Mouse (Mus musculus) gastrocnemius, postnatal 36 days (tissue): ENCODE measurements around the gene Lhfpl5. TPM values are rescaled to one million over a fixed set of nuclear protein-coding genes. Genes with fewer than 3 reads are reported as not detected.

Experiments used
- DNase-seq, 2 experiments: peaks; one replicate each; pipeline ENCODE4 v3.0.0; 2022
- intact Hi-C: fragments of 180-260 bp; cut with DNase I; formaldehyde crosslinking; loops from one replicate; pipeline ENCODE4 v1.15.1; 2025
- total RNA-seq, 2 experiments: library from RNA; stranded (reverse); gene quantifications; 2 replicates each; pipeline ENCODE4 v1.2.3; 2021

Lhfpl5 gene
- total RNA-seq, 2 experiments from 2014 or later = not detected

DNA sequence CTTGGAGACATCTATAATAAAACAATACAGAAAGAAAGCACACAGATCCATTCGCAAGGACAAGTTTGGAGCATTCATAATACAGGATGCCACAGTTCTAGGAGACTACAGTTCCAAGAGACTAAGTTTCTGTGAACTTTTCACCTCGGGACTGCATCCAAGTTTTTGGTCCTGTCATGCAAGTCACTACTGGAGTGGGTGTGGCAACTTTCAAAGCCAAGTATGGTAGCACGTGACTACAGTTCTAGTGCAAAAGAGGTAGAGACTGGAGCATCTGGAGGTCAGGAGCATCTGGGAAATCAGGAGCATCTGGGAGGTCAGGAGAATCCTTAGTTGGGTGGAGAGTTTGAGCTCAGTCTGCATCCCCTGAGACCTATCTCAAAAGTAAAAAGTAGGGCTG lies 3.6 kb upstream of the Lhfpl5 start:
- no peak for DNase-seq
- intact Hi-C loops = no loop called here

DNA sequence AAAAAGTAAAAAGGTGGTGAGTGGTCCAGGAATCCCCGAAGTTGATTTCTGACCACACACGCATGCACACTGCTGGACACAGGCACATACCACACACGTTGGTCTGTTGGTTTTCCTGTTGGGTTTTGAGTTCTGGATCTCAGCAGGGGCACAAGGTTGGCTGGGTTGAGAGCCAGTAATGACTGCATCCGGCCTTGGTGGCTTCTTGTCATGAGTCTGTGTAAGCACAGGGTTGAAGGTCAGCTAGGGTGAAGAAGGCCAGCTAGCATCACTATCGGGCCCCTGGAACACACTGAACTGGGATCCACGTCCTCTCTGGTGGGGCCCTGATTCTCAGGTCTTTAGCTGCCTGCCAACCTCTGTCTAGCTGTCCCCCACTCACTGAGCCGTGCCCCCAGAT lies 2.9 kb upstream of the Lhfpl5 start:
- no peak for DNase-seq
- intact Hi-C loops = no loop called here

DNA sequence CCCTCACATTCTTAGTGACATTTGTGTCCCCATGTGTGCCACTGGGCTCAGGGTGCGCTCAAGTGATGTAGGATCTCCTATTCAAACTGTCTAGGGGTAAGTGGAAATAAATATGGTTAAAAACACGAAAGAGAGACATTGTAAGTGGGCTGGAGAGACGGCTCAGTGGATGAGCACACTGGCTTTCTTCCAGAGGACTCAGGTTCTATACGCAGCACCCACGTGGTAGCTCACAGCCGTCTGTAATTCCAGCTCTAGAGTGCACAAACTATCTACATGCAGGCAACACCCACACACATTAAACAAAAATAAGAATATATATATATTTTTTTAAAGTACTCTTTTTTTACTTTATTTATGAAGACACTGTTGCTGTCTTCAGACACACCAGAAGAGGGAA lies 2.5 kb upstream of the Lhfpl5 start:
- intact Hi-C loops = no loop called here

DNA sequence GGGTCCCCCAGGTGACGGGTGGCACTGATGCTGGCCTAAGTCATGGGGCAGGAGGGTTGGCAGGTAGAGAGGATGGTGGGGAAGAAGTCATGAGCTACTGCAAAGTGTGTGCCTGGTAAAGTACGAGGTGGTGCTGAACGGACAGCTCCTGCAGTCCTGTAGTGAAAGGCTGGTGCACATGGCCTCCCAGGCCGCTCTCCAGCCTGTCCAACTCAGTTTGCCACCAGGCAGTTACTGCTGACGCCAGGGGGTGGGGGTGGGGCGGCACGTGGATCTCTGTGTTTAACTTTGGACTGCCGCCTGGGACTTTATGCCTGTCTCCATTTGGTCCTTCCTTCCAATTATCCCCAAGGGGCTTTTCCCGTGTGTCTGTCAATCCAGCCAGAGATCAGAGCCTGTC lies 5.0 kb downstream of the Lhfpl5 start:
- no peak for DNase-seq
- intact Hi-C loops = no loop called here

More for the DNA sequence above, 2.5 kb upstream of the Lhfpl5 start:
- no peak for DNase-seq

DNA sequence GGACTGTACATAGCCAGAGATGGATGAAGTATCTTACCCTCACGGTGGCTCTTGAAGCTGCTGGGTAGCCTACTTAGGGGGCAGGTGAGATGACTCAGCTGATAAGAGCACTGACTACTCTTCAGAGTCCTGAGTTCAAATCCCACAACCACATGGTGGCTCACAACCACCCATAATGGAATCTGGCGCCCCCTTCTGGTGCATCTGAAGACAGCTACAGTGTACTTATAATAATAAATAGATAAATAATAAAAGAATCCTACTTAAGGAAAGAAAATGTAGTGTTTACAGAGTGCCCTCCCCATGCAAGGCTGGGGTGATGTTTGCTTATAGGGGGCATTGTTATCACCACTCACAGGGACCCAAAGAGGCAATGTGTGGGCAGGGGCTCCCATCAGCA lies 5.6 kb downstream of the Lhfpl5 start:
- intact Hi-C loops = no loop called here
- no peak for DNase-seq

DNA sequence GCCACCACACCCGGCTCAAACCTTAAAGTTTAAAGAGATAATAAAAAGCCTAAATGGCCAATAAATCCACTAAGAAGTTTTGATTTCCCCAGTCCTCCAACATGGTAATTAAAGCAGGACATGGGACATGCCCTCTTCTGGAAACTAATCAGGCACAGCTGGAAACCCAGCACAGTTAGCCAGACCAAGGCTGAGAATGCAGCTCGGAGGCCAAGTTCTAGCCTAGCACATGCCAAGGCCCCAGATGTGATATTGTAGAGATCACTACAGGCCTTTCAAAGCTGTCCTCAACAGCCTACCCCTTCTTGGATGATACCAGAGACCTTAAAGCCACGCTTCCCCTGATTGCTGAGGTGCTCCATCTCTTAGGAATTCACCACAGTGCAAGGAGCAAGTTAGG lies 11.1 kb downstream of the Lhfpl5 start:
- intact Hi-C loops = no loop called here
- no peak for DNase-seq

DNA sequence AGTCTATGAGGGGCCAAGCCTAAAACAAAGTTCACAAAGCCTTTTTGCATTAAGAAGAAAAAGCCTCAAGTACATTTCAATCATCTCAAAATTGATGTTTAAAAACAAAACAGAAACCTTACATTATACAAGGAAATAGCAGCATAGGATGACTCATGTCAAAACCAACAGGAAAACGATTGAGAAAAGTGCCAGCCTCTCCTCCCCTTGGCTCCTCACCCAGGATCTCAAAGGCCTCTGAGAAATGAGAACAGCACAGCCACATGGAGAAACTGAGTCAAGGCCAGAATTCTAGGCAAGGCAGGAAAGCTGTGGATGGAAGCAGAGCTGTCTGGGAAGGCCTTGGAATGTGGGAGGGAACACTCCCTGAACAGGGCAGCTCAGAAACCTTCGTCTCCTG lies 13.2 kb downstream of the Lhfpl5 start:
- no peak for DNase-seq
- intact Hi-C loops = no loop called here

DNA sequence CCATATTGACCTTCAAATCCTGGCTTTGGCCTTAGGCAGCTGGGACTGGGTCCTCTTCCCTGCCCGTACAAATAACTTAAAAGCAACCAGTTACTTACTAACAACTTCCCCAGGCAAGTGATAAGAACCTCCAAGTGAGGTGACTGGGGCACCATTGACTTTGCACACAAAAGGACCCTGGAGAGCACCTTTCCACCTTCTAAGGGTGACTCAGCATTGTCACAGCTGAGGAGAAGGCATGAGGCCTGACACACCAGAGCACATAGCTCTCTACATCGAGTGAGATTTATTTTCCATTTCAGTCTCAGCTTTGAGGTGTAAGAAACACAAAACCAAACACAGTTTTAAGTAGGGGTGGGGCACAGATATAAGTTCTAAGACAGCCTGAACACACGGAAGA lies 15.2 kb downstream of the Lhfpl5 start:
- intact Hi-C loops = loop anchor here (5.0 kb wide), 1 partner anchor 57 kb away; no protein-coding TSS in a partner anchor

DNA sequence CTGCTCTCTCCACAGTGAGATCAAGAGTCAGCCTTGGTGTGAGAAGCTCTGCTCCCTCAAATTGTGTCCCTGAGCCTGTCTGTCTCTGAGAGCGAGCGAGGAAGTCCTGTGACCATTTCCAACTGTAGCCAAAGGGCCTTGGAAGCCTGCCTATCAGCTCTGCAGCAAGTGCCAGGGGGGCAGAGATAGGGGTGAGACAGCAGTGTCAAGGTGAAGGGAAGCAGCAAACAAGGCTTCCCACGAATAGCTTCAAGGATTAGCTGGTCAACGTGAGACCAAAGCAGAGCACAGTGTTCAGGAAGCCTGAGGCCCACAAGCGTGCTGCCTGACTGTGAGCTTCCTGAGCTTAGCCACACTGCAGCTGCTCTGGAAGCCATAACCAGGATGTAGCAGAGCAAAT lies 16.0 kb downstream of the Lhfpl5 start:
- intact Hi-C loops = loop anchor here (5.0 kb wide), 1 partner anchor 56 kb away; no protein-coding TSS in a partner anchor
- DNase-seq = no peak

More for the DNA sequence above, 15.2 kb downstream of the Lhfpl5 start:
- no peak for DNase-seq

DNA sequence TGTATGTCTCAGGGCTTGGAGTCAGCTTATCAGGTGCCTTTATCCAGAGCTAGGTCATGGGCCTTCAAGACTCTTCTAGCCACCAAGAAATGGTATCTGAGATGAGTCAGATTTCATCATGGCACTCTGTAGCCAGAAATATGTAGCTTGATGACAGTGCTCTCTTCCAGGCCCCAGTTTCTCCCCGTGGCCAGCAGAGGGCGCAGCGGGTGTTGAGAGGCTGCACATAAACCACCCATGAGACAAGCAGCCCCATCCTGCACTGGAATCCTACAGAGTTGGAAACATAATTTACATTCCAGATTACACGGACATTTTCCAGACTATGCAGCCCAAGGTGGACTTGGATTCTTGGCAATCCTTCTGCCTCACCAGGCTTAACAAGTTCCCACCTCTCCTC lies 17.6 kb downstream of the Lhfpl5 start:
- intact Hi-C loops = loop anchor here (5.0 kb wide), 1 partner anchor 54 kb away; no protein-coding TSS in a partner anchor

DNA sequence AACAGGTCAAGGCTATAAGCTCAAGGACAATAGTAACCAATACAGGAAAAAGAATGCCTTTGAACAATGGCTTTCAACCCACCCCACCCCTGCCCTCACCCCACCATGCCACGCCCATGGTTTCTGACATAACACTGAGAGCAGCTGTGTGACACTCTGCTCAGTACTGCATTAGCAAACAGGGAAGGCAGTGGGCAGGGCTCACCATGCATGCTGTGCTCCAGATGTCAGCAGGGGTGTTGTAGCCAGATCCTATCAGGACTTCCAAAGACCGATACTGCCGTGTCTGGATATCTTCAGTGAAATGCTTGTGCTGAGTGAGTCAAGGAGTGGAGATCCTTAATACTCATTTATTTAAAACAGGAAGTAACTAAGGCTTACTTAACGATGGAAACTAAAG lies 18.5 kb downstream of the Lhfpl5 start:
- DNase-seq = no peak
- intact Hi-C loops = loop anchor here (5.0 kb wide), 1 partner anchor 53 kb away; no protein-coding TSS in a partner anchor

More for the DNA sequence above, 17.6 kb downstream of the Lhfpl5 start:
- peak; percentile 53 to 55 for DNase-seq

DNA sequence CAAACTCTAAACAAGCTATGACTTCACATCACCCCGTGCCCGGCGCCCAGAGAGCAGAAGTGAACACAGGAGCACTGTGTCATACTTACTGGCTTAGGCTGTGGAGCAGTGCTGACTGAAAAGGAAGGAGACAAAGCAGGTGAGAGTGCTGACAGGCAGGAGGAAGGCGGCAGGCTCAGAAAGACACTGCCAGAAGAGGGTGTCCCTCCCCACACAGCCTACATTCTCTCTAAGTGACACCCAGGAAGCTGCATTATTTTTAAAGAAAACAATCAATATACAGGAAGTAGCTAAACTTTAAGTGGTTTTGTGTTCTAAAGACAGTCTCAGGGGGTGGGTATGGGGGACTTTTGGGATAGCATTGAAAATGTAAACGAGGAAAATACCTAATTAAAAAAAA lies 25.3 kb downstream of the Lhfpl5 start:
- DNase-seq = no peak
- intact Hi-C loops = no loop called here

DNA sequence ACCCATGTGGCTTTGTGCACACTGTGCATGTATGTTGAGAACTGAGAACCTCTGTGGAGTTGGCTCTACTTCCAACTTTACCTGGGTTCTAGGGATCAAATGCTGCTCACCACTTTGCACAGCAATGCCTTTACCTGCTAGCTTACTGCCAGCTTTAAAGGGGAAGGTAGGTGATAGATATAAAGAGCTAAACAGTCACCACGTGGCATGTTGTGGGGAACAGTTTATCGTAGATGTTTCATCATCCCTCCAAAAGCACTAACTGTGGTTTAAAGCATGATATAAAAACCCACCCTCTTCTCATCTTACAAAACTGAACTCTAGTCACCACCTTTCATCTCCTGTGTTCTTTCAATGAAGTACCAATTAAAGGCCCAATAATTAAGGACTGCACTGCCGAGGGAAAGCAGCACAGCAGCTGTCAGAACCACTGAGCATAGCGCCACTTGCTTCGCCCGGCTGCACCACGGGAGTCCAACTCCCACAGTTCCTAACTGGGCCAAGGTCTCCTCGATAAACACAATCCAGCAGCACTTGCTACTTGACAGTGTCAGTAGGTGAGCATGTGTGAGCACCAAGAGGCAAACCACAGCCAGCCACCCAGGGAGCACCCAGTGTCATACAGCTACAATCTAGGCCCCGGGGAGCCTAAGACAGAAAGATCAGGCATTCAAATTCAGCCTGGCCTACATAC lies 26.3 kb downstream of the Lhfpl5 start:
- no peak for DNase-seq
- intact Hi-C loops = no loop called here

DNA sequence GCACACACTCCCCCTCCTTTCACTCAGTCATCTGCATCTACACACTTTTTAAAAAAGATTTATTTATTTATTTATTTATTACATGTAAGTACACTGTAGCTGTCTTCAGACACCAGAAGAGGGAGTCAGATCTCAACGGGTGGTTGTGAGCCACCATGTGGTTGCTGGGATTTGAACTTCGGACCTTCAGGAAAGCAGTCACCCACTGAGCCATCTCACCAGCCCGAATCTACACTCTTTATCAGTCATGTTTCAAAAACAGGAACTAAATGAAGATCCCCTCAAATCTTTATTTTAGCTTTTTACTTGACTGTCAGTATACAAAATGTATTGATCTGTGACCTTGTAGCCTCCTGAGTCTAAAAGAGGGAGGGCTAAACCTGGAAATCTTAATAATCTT lies 34.1 kb downstream of the Lhfpl5 start:
- DNase-seq = no peak
- intact Hi-C loops = no loop called here

DNA sequence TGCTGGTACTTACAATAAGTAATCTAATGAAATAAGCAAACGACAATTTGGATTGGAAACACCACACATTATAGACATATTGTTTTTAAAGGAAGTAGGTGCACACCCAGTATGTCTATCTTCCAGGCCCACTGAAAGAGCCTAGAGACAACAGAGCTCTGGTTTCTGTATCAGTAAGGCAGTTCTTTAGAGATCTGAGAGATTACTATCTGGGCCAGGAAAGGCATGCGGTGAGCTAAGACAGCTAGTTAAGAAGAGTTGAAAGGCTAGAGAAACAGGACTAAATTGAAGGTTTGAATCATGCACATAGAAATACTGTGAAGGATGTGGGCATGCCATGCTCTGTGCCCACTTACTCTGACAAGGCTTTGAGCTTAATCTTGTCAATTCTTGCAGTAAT lies 37.2 kb downstream of the Lhfpl5 start:
- intact Hi-C loops = no loop called here
- DNase-seq = no peak

DNA sequence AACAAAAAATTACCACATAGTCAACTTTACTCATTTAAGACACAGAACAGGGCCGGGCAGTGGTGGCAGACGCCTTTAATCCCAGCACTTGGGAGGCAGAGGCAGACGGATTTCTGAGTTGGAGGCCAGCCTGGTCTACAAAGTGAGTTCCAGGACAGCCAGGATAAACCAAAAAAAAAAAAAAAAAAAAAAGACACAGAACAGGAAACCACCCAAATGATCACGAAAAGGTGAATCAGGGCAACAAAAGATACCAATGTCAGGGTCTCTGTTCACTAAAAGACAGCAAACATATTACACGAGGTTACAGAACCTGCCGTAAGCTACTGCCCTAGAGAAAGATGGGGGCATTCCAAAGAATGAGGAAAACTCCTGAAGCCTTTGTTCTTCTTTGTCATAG lies 37.7 kb downstream of the Lhfpl5 start:
- no peak for DNase-seq
- intact Hi-C loops = no loop called here

DNA sequence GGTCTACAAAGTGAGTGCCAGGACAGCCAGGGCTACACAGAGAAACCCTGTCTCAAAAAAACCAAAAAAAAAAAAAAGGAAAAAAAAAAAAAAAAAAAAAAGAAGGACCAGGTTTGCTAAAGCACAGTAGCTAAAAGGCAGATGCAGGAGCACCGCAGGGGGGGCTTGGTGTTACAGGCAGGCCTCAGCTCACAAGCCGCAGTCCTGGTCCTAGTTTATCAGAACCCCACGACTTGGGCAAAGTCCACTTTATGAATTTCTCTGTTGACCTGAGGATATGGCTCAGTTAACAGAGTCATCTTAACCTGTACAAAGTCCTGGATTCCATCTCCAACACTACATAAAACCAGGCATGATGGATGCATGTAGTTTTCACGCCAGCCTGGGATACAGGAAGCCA lies 39.9 kb downstream of the Lhfpl5 start:
- no peak for DNase-seq
- intact Hi-C loops = no loop called here

DNA sequence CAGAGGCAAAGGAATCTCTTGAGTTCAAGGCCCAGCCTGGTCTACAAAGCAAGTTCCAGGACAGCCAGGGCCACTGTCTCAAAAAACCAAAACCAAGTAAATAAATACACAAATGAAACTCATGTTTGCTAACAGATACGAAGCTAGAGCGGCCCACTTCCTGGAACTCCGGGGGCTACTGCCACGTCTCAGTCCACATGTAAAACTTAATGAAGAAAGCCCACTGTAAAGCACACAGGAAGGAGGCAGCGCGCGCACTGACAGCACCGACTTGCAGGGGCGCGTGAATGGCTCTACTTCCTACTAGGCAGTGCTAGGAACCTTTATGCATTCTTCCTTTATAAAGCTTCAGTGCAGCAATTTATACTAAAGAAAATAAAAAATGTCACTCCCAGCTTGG lies 42.2 kb downstream of the Lhfpl5 start:
- intact Hi-C loops = no loop called here
- no peak for DNase-seq

DNA sequence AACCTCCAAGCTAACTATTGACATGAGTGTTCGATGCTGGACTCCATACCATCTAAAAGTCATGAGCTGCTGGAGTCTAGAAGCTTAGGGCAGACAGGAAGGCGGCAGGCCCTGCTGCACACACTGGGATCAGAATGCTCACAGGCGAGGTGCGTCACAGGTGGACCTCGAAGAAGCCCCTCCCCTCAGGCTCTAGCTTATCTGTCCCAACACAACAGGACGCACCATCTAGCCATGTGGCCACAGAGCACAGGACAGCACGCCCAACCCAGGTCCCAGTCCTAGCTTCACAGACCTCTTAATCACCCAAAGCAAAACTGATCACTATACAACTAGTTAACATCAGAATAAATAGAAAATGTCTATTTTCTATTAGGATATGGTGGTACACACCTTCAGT lies 42.7 kb downstream of the Lhfpl5 start:
- intact Hi-C loops = no loop called here
- DNase-seq = no peak

DNA sequence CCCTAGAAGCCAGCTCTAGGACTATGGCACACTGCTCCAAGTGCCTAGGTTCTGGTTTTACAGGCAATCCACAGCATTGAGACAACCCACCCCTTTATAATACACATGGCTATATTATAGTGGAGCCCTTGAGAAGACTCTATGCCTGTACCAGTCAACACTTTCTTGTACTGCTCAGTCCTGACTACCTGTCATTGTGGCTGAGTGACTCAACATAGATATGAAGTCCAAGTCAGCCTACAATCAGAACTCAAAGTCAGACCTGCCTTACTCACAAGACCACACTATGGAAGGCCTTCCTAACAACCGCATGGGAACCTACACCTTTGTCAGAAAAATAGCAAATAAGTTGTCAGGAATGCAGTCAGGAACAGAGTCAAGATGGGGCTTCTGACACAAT lies 43.3 kb downstream of the Lhfpl5 start:
- intact Hi-C loops = no loop called here
- no peak for DNase-seq

DNA sequence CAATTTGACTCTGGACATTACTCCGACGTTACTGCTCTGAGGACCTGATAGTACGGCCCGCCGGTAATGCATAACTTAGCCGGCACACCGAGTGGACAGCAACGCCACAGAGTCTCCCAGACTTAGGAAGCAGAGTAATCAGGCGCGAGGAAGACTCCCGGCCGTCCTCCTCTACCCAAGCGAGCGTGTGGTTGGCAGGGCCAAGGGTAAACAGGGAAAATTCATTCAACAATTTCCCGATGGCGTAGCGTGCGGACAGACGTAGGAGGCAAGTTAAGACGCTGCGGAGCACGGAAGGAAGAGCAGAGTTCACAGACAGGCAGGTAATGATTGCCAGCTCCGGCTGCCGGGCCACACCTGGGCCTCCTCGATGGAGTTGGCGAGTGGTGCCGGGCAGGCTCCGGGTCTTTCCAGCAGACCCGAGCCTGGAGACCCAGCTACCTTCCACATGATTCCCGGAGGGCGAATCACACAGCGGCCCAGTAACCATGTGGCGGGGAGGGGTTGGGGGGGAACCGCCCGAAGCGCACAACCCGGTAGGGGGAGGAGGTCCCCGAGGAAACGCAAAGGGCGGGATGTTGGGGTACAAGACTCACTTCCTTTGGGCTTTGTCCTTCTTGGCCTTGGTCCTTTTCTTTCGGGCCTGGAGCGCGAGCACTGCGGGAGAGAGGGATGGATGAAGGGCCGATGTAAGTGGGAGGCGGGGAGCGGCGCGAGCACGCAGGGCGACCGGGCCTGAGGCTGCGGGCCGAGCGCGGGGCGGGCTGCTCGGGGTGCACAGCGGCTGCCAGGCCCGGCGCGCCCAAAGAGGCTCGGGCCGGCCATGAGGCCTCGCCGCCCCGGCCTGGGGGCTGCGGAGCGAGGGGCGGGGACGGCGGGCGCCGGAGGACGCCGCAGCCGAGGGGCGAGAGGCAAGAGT lies 46.2 kb downstream of the Lhfpl5 start:
- DNase-seq = peak; percentile 11 to 35
- intact Hi-C loops = no loop called here

DNA sequence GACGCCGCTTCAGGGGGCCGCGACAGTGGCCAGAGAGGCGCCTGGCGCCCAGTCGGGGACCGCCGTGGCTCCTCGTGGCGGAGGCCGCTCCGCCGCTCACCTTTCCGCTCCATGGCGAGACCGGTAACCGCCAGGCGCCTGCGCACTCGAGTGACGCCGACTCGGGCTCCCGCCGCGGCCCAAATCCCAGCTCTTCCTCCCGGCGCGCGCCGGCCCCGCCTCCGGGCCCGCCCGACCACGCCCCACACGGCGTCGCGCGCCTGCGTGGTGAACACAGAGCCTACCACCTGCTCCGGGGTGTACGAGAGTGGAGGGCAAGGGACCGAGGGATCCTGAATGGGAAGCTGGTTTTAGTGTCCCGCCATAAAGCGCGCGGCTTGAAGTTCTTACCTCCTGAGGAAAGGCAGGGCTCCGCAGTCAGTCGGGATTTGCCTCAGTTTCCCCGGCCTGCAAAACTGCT lies 46.9 kb downstream of the Lhfpl5 start, which contains the start of gene Srpk1:
Gene Srpk1 (minus strand): TSS at position 410 of the 460 bp plus-strand sequence.
- peak; percentile 80 to 87 for DNase-seq
- intact Hi-C loops = no loop called here
